Mouse (Mus musculus): Measurements from ENCODE around the gene Cxcl3. TPM values are rescaled to one million over a fixed set of nuclear protein-coding genes. Genes with fewer than 3 reads are reported as not detected.

The Cxcl3 gene
- polyA plus RNA-seq, 1 experiment from 2014 or later: not detected

DNA sequence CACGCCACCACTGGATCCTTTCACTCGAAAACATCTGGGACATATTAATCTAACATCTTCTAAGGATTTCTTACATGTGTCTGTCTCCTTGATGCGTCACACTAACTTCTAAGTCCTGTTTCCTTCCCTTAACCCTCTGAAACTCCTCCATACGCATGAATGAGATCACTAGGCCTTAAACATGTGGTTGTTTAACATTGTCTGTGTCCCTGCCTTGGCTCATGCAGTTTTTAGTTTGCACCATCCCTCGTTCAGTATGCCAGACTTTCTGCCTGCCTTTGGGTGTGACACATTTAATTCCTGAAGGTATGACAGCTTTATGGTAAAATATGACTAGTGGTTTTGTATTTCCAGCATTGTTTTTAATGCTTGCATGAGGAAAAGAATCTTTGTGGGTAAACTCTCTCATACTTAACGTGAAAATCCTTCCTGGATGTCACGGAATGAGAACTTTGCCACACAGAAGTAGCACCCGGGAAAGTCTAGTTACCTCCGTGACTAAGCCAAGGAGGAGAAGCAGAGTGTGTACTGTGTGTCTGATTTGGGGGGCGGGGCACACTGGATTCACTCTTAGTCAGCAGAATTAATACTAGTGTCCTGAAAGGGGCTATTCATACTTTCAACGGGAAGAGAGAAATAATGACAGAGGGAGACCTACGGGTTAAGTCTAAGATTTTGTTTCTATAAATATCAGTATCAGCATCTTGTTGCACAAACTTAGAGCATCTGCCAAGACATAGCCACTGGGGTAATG is 21.8 kb upstream of the Cxcl3 start:
- no peak for DNase-seq (ENCODE audit: low spot score)
- 79% methylated on average over 12 of the region's 12 CpGs for WGBS
- H3K36me3 ChIP-seq (ENCODE audit: control insufficient read depth, insufficient read depth, low read length): no peaks in the 10 kb centered on the region

DNA sequence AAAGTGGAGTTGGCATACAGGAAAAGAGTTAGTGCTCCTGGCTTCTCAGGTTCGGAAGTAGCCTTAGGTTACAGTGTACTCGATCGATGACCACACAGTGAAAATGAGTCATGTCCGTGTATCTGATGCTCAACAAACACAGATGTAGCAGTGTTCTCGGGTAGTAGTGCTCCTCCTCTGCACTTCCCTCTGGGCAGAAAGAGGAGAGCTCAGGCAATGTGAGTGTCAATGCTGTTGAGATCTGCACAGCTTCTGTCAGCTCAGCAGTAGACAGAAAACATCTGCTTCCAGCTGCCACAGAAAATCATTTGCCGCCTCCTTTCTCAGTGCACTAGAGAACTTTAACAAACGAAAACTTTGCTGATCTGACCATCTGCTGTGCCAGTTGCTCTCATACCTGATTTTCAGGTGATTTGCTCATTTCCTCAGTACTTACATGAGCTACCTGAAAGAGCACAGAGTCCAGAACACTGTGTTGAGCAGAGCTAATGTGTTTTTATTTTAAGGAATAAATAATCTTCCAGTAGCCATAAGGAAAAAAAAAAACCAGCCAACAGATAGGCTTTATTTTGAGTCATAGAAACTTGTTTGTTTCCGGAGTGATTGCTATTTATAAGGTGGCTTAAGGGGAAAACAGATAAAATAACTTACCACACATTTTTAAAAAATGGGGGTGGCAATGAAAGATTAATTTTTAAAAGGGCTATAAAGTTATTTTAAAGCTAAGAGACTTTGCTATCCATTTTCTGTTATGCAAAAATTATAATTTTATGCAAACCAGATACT is 19.9 kb upstream of the Cxcl3 start:
- H3K4me1 ChIP-seq (replicated peaks; ENCODE audit: control insufficient read depth, insufficient read depth, low read length): no peaks in the 10 kb centered on the region
- DNase-seq (ENCODE audit: low spot score): no peak
- no peak overlapping the region for H3K9ac ChIP-seq (ENCODE audit: low read length)
- ATAC-seq (replicated peaks; ENCODE audit: low FRiP score): no peak
- H3K4me2 ChIP-seq (ENCODE audit: low read depth, low read length, severe bottlenecking): no peak overlapping the region
- no peak overlapping the region for H3K27ac ChIP-seq (ENCODE audit: low read depth, low read length)
- no peaks in the 10 kb centered on the region for H3K9me3 ChIP-seq (ENCODE audit: control insufficient read depth, low read length)
- WGBS: 82% methylated on average over 8 of the region's 8 CpGs
- no peak overlapping the region for H3K4me3 ChIP-seq (ENCODE audit: low read depth, low read length)
- peaks cover 2% of the 10 kb centered on the region; the same call in 1 of the 2 replicates for H3K27me3 ChIP-seq (ENCODE audit: control insufficient read depth, insufficient read depth, low read length)
- H3K36me3 ChIP-seq (ENCODE audit: control insufficient read depth, insufficient read depth, low read length): no peaks in the 10 kb centered on the region

More for the DNA sequence above, 21.8 kb upstream of the Cxcl3 start:
- Histone ChIP-seq H3K27ac (ENCODE audit: low read depth, low read length) (no peak overlapping the region), H3K27me3 (ENCODE audit: control insufficient read depth, insufficient read depth, low read length) (peaks cover 6% of the 10 kb centered on the region), H3K4me2 (ENCODE audit: low read depth, low read length, severe bottlenecking) (no peak overlapping the region), H3K9me3 (ENCODE audit: control insufficient read depth, low read length) (no peaks in the 10 kb centered on the region), H3K9ac (ENCODE audit: low read length) (no peak overlapping the region), H3K4me1 (replicated peaks; ENCODE audit: control insufficient read depth, insufficient read depth, low read length) (peaks cover 5% of the 10 kb centered on the region; the same call in 1 of the 2 replicates), H3K4me3 (ENCODE audit: low read depth, low read length) (no peak overlapping the region)
- ATAC-seq (replicated peaks; ENCODE audit: low FRiP score): no peak

DNA sequence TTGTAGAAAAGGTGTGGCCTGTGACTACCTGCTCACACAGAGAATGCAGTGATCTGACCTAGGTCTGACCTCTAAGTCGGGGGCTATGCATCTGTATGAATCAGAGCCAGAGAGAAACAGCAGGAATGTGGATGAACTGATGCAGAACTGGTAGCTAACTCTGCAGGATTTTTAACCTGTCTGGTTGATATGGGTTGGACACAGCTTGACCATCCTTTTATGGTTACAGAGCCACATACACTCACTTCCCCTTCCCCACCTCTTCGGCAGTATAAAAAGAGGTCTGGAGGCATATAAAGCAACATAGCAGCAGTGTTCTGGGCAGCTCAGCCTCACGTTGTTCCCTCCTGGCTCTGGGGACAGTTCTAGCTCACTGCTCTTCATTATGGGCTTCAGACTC is 17.7 kb upstream of the Cxcl3 start, which contains the start of gene Ppbp:
Gene Ppbp, plus strand, starts transcription at position 301 of the 400 bp plus-strand sequence.
- no peaks in the 10 kb centered on the region for H3K36me3 ChIP-seq (ENCODE audit: control insufficient read depth, insufficient read depth, low read length)
- ATAC-seq (replicated peaks; ENCODE audit: low FRiP score): no peak

DNA sequence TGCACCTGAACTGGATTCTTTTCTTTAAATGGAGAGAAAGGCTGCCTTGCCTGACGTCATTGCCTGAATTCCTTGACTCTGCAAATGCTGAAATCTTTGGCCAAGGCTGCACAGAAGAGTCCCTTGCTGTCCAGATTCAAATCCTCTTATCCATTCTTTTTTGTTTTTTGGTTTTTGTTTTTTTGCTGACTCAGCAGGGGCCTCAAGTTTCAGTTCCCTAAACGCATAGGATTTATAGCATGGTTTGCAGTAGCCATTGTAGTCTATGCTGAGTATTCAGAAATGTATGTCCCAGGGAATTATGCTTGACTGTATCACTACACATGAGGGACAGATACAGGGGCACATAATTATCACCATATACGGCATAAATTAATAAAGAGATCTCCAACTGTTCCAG is 14.5 kb upstream of the Cxcl3 start:
- no peaks in the 10 kb centered on the region for H3K36me3 ChIP-seq (ENCODE audit: control insufficient read depth, insufficient read depth, low read length)
- H3K4me1 ChIP-seq (replicated peaks; ENCODE audit: control insufficient read depth, insufficient read depth, low read length): no peaks in the 10 kb centered on the region
- no peak for ATAC-seq (replicated peaks; ENCODE audit: low FRiP score)
- no peaks in the 10 kb centered on the region for H3K9me3 ChIP-seq (ENCODE audit: control insufficient read depth, low read length)
- DNase-seq (ENCODE audit: low spot score): no peak
- H3K4me2 ChIP-seq (ENCODE audit: low read depth, low read length, severe bottlenecking): no peak overlapping the region
- no peak overlapping the region for H3K27ac ChIP-seq (ENCODE audit: low read depth, low read length)
- H3K9ac ChIP-seq (ENCODE audit: low read length): no peak overlapping the region
- H3K27me3 ChIP-seq (ENCODE audit: control insufficient read depth, insufficient read depth, low read length): no peaks in the 10 kb centered on the region
- no peak overlapping the region for H3K4me3 ChIP-seq (ENCODE audit: low read depth, low read length)
- WGBS: 73% methylated on average over 3 of the region's 3 CpGs

More for the DNA sequence above, 17.7 kb upstream of the Cxcl3 start, which contains the start of gene Ppbp:
- H3K4me3 ChIP-seq (ENCODE audit: low read depth, low read length): no peak within 1 kb of the TSS
- no peak for DNase-seq (ENCODE audit: low spot score)
- WGBS: 75% methylated on average over 3 of the region's 3 CpGs
- no peak within 1 kb of the TSS for H3K4me2 ChIP-seq (ENCODE audit: low read depth, low read length, severe bottlenecking)
- no peaks in the 10 kb centered on the region for H3K9me3 ChIP-seq (ENCODE audit: control insufficient read depth, low read length)
- H3K27me3 ChIP-seq (ENCODE audit: control insufficient read depth, insufficient read depth, low read length): no peaks in the 10 kb centered on the region
- no peak within 1 kb of the TSS for H3K27ac ChIP-seq (ENCODE audit: low read depth, low read length)
- H3K9ac ChIP-seq (ENCODE audit: low read length): no peak within 1 kb of the TSS
- no peaks in the 10 kb centered on the region for H3K4me1 ChIP-seq (replicated peaks; ENCODE audit: control insufficient read depth, insufficient read depth, low read length)

GRCm38 (mm10) chr5:90771880-90772653 is 13.8 kb upstream of the Cxcl3 start, which contains the start of gene Pf4:
Pf4 (plus strand) TSS chr5:90772435.
- DNase-seq (ENCODE audit: low spot score) (no peak), ATAC-seq (replicated peaks; ENCODE audit: low FRiP score) (no peak)
- Histone ChIP-seq H3K9ac (ENCODE audit: low read length) (no peak within 1 kb of the TSS), H3K36me3 (ENCODE audit: control insufficient read depth, insufficient read depth, low read length) (no peaks in the 10 kb centered on the region), H3K4me3 (ENCODE audit: low read depth, low read length) (no peak within 1 kb of the TSS), H3K9me3 (ENCODE audit: control insufficient read depth, low read length) (no peaks in the 10 kb centered on the region), H3K4me2 (ENCODE audit: low read depth, low read length, severe bottlenecking) (no peak within 1 kb of the TSS), H3K4me1 (replicated peaks; ENCODE audit: control insufficient read depth, insufficient read depth, low read length) (no peaks in the 10 kb centered on the region), H3K27me3 (ENCODE audit: control insufficient read depth, insufficient read depth, low read length) (no peaks in the 10 kb centered on the region), H3K27ac (ENCODE audit: low read depth, low read length) (no peak within 1 kb of the TSS)
- WGBS: 88% methylated on average over 16 of the region's 16 CpGs

DNA sequence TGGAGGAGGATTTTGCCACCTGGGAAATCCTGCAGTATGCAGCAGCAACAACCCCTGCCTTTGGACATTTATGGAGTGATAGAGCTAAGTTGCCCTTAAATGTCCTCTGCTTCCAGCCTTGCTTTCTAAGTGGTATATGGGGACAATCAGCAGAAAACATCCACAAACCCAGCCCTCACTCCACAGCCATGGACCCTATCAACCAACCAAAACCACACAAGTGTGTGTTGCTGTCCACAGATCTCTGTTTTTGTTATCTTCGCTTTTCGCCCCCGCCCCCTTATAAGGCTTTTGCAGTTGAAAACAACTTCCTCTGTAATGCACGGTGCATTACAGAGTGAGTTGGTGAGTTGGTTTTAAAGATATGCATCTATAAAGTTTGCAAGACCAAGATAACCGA is 10.3 kb upstream of the Cxcl3 start:
- no peak overlapping the region for H3K4me2 ChIP-seq (ENCODE audit: low read depth, low read length, severe bottlenecking)
- H3K4me3 ChIP-seq (ENCODE audit: low read depth, low read length): no peak overlapping the region
- no peaks in the 10 kb centered on the region for H3K4me1 ChIP-seq (replicated peaks; ENCODE audit: control insufficient read depth, insufficient read depth, low read length)
- no peak for DNase-seq (ENCODE audit: low spot score)
- no peaks in the 10 kb centered on the region for H3K27me3 ChIP-seq (ENCODE audit: control insufficient read depth, insufficient read depth, low read length)
- H3K9ac ChIP-seq (ENCODE audit: low read length): no peak overlapping the region
- H3K9me3 ChIP-seq (ENCODE audit: control insufficient read depth, low read length): no peaks in the 10 kb centered on the region
- WGBS: 96% methylated on average over 5 of the region's 5 CpGs
- no peak for ATAC-seq (replicated peaks; ENCODE audit: low FRiP score)
- no peaks in the 10 kb centered on the region for H3K36me3 ChIP-seq (ENCODE audit: control insufficient read depth, insufficient read depth, low read length)
- no peak overlapping the region for H3K27ac ChIP-seq (ENCODE audit: low read depth, low read length)

GRCm38 (mm10) chr5:90777621-90778020 is 8.3 kb upstream of the Cxcl3 start:
- no peak overlapping the region for H3K9ac ChIP-seq (ENCODE audit: low read length)
- H3K4me2 ChIP-seq (ENCODE audit: low read depth, low read length, severe bottlenecking): no peak overlapping the region
- WGBS: 75% methylated on average over 10 of the region's 10 CpGs
- no peak overlapping the region for H3K27ac ChIP-seq (ENCODE audit: low read depth, low read length)
- H3K4me1 ChIP-seq (replicated peaks; ENCODE audit: control insufficient read depth, insufficient read depth, low read length): no peaks in the 10 kb centered on the region
- no peaks in the 10 kb centered on the region for H3K27me3 ChIP-seq (ENCODE audit: control insufficient read depth, insufficient read depth, low read length)
- DNase-seq (ENCODE audit: low spot score) (no peak), ATAC-seq (replicated peaks; ENCODE audit: low FRiP score) (no peak)
- no peaks in the 10 kb centered on the region for H3K9me3 ChIP-seq (ENCODE audit: control insufficient read depth, low read length)
- no peaks in the 10 kb centered on the region for H3K36me3 ChIP-seq (ENCODE audit: control insufficient read depth, insufficient read depth, low read length)
- H3K4me3 ChIP-seq (ENCODE audit: low read depth, low read length): no peak overlapping the region

GRCm38 (mm10) chr5:90778856-90779255 is 7.0 kb upstream of the Cxcl3 start:
- H3K9ac ChIP-seq (ENCODE audit: low read length): no peak overlapping the region
- no peak overlapping the region for H3K4me2 ChIP-seq (ENCODE audit: low read depth, low read length, severe bottlenecking)
- H3K27me3 ChIP-seq (ENCODE audit: control insufficient read depth, insufficient read depth, low read length): no peaks in the 10 kb centered on the region
- H3K36me3 ChIP-seq (ENCODE audit: control insufficient read depth, insufficient read depth, low read length): no peaks in the 10 kb centered on the region
- no peak for ATAC-seq (replicated peaks; ENCODE audit: low FRiP score)
- WGBS: 86% methylated on average over 6 of the region's 6 CpGs
- DNase-seq (ENCODE audit: low spot score): no peak
- H3K27ac ChIP-seq (ENCODE audit: low read depth, low read length): no peak overlapping the region
- H3K4me1 ChIP-seq (replicated peaks; ENCODE audit: control insufficient read depth, insufficient read depth, low read length): no peaks in the 10 kb centered on the region
- H3K9me3 ChIP-seq (ENCODE audit: control insufficient read depth, low read length): no peaks in the 10 kb centered on the region
- H3K4me3 ChIP-seq (ENCODE audit: low read depth, low read length): no peak overlapping the region

All from forebrain, embryonic 11.5 days (tissue).